Mouse (Mus musculus) liver, embryonic 14.5 days (tissue): ENCODE data around the gene Olfm1. TPM values are rescaled to one million over a fixed set of nuclear protein-coding genes. Genes with fewer than 3 reads are reported as not detected.

Experiments
- ATAC-seq: fragments of 200-750 bp; cut with Nextera tagmentation; 2 replicates; pipeline ENCODE4 v1.8.0; 2017; ENCODE audit warnings: moderate number of reproducible peaks, mild to moderate bottlenecking, moderate library complexity; ENCODE audit not compliant: insufficient read depth
- DNase-seq, 3 experiments: peaks; one replicate each; pipeline ENCODE4 v3.0.0-alpha.2; 2012 to 2013; ENCODE audit warnings: low read depth in 3 of 3, low spot score in 3 of 3
- H3K27ac ChIP-seq: fragments of 300-500 bp; sonication (generic); 2 replicates; pipeline ENCODE4 v1.5.1; 2014; ENCODE audit warnings: moderate library complexity, mild to moderate bottlenecking, control low read depth, inconsistent platforms
- H3K27me3 ChIP-seq: fragments of 300-500 bp; sonication (generic); 2 replicates; pipeline ENCODE4 v1.6.1; 2014; ENCODE audit warnings: mild to moderate bottlenecking, low read length, moderate library complexity; ENCODE audit not compliant: control insufficient read depth, insufficient read depth
- H3K36me3 ChIP-seq: fragments of 300-500 bp; sonication (generic); replicated peaks from 2 replicates; pipeline ENCODE4 v1.6.1; 2014; ENCODE audit warnings: low read depth; ENCODE audit not compliant: control insufficient read depth, insufficient read depth
- H3K4me1 ChIP-seq, 2 experiments: fragments of 200-500 bp in 1 of 2; fragments of 300-500 bp in 1 of 2; sonication (generic) in 1 of 2; replicated peaks; 2 replicates each; pipeline ENCODE4 v1.6.1; 2012 to 2014; ENCODE audit warnings: antibody characterized with exemption in 1 of 2, inconsistent platforms in 1 of 2, low read length in 1 of 2; ENCODE audit not compliant: control insufficient read depth in 2 of 2, insufficient read depth in 2 of 2
- H3K4me2 ChIP-seq: fragments of 300-500 bp; sonication (generic); 2 replicates; pipeline ENCODE4 v1.6.1; 2014; ENCODE audit warnings: low read depth, mild to moderate bottlenecking, control low read depth, moderate library complexity
- H3K4me3 ChIP-seq, 2 experiments: fragments of 200-500 bp in 1 of 2; fragments of 300-500 bp in 1 of 2; sonication (generic) in 1 of 2; 2 replicates each; pipeline ENCODE4 v1.5.1; 2012 to 2014; ENCODE audit warnings: low read depth in 2 of 2, low read length in 2 of 2, mild to moderate bottlenecking in 2 of 2, control low read depth in 1 of 2, inconsistent platforms in 1 of 2, moderate library complexity in 1 of 2; ENCODE audit not compliant: insufficient read depth in 1 of 2
- H3K9ac ChIP-seq: fragments of 300-500 bp; sonication (generic); replicated peaks from 2 replicates; pipeline ENCODE4 v1.6.1; 2014; ENCODE audit warnings: mild to moderate bottlenecking, control low read depth, moderate library complexity
- H3K9me3 ChIP-seq: fragments of 300-500 bp; sonication (generic); 2 replicates; pipeline ENCODE4 v1.6.1; 2016; ENCODE audit warnings: low read length, mixed read lengths; ENCODE audit not compliant: control insufficient read depth
- CTCF ChIP-seq: IDR thresholded peaks from 2 replicates; pipeline ENCODE4 v1.5.1; 2016; ENCODE audit warnings: antibody characterized with exemption, low read depth, control low read depth
- EP300 ChIP-seq: IDR thresholded peaks from 2 replicates; pipeline ENCODE4 v1.6.1; 2016; ENCODE audit warnings: antibody characterized with exemption, low read depth
- WGBS: fragments of 180-500 bp; shearing (Covaris S2); extraction: QIAGEN DNeasy Blood & Tissue Kit; methylation state at CpG from one replicate; pipeline ENCODE4 v1.1.7; 2014; ENCODE audit not compliant: insufficient replicate concordance; 5-methylcytosine and 5-hydroxymethylcytosine counted together
- polyA plus RNA-seq, 2 experiments: library from polyadenylated mRNA; depleted of rRNA in 1 of 2; stranded (reverse) in 1 of 2; unstranded in 1 of 2; fragments of >200 nt; fragmentation: Nextera tagmentation in 1 of 2; extraction: Ambion mirVana in 1 of 2; gene quantifications; 2 replicates each; pipeline versions ENCODE4 v1.2.1 to v1.2.3; 2012 to 2014

Gene Olfm1
- polyA plus RNA-seq, 2 experiments: 2.5 to 2.6 TPM

- Histone ChIP-seq H3K9me3 (no peaks in the 10 kb centered on the region), H3K27ac (no peak overlapping the region), H3K27me3 (no peaks in the 10 kb centered on the region; the same call in none of the 2 replicates), H3K4me3 (no peak overlapping the region), H3K4me1 (no peaks in the 10 kb centered on the region), H3K4me2 (no peak overlapping the region), H3K36me3 (no peaks in the 10 kb centered on the region), H3K9ac (no peak overlapping the region)
- ATAC-seq (no peak), DNase-seq (no peak)
- TF ChIP-seq CTCF: no peak
- TF ChIP-seq EP300: no peak
- WGBS: 57% methylated on average over 6 of the region's 6 CpGs
Observed at GRCm38 (mm10) chr2:28171962-28172361, 20.8 kb upstream of the Olfm1 start.

GRCm38 (mm10) chr2:28173225-28174141 is 19.3 kb upstream of the Olfm1 start:
- TF ChIP-seq CTCF (no peak), EP300 (no peak)
- Histone ChIP-seq H3K4me3 (no peak overlapping the region), H3K9ac (no peak overlapping the region), H3K27ac (no peak overlapping the region), H3K9me3 (no peaks in the 10 kb centered on the region), H3K27me3 (no peaks in the 10 kb centered on the region; the same call in none of the 2 replicates), H3K4me2 (no peak overlapping the region), H3K36me3 (no peaks in the 10 kb centered on the region), H3K4me1 (no peaks in the 10 kb centered on the region)
- ATAC-seq (no peak), DNase-seq (no peak)
- WGBS: 20% methylated on average over 11 of the region's 11 CpGs

GRCm38 (mm10) chr2:28174441-28174840 is 18.4 kb upstream of the Olfm1 start:
- no peak overlapping the region for H3K4me2 ChIP-seq
- no peaks in the 10 kb centered on the region for H3K9me3 ChIP-seq
- no peaks in the 10 kb centered on the region; the same call in none of the 2 replicates for H3K27me3 ChIP-seq
- no peak overlapping the region for H3K27ac ChIP-seq
- no peaks in the 10 kb centered on the region for H3K36me3 ChIP-seq
- H3K4me3 ChIP-seq: no peak overlapping the region
- ATAC-seq (no peak), DNase-seq (no peak)
- H3K9ac ChIP-seq: no peak overlapping the region
- WGBS: 44% methylated on average over 3 of the region's 3 CpGs
- H3K4me1 ChIP-seq: no peaks in the 10 kb centered on the region
- TF ChIP-seq EP300 (no peak), CTCF (no peak)

DNA sequence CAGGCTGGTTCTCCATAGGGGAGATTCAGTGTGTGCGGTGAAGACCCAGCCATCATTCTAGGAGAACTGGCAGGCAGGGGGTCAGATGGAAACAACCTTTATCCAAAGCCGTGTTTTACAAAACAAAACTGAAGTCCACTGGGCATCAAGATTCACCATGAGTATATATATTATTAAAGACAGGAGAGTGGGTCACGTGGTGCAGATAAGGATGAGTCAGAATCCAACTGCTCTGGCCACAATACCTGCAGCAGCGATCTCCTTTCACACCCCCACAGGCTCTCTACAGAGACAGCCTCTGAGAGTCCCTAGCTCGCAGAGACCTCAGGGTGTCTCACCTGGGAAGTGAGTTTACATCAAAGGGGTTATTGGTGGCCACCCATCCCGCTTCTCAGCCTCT is 14.2 kb upstream of the Olfm1 start:
- Histone ChIP-seq H3K36me3 (no peaks in the 10 kb centered on the region), H3K4me3 (no peak overlapping the region), H3K27ac (no peak overlapping the region), H3K27me3 (no peaks in the 10 kb centered on the region; the same call in 1 of the 2 replicates), H3K9me3 (no peaks in the 10 kb centered on the region), H3K9ac (no peak overlapping the region), H3K4me1 (no peaks in the 10 kb centered on the region), H3K4me2 (no peak overlapping the region)
- WGBS: 42% methylated on average over 6 of the region's 6 CpGs
- no peak for ATAC-seq
- no peak for DNase-seq
- TF ChIP-seq EP300 (no peak), CTCF (no peak)

- H3K27me3 ChIP-seq: no peaks in the 10 kb centered on the region; the same call in 1 of the 2 replicates
- WGBS: 7% methylated on average over 3 of the region's 3 CpGs
Observed at GRCm38 (mm10) chr2:28180053-28180452, 12.7 kb upstream of the Olfm1 start.

More at GRCm38 (mm10) chr2:28180053-28180452, 12.7 kb upstream of the Olfm1 start:
- Histone ChIP-seq H3K4me1 (no peaks in the 10 kb centered on the region), H3K9ac (no peak overlapping the region), H3K36me3 (no peaks in the 10 kb centered on the region), H3K9me3 (no peaks in the 10 kb centered on the region), H3K27ac (no peak overlapping the region), H3K4me2 (no peak overlapping the region), H3K4me3 (no peak overlapping the region)
- ATAC-seq: no peak
- DNase-seq: peak in 1 of 3 experiments; percentile 24
- TF ChIP-seq EP300: no peak
- no peak for TF ChIP-seq CTCF
